Mouse (Mus musculus): Measurements from ENCODE around the gene Cltc.

- TF ChIP-seq POLR2A (IDR thresholded peaks at IDR 0.05; ENCODE audit: insufficient read length, low read depth) (no peak), MAX (IDR thresholded peaks at IDR 0.05; ENCODE audit: low read depth) (no peak), TCF12 (IDR thresholded peaks at IDR 0.05; ENCODE audit: insufficient read depth, poor library complexity, severe bottlenecking) (no peak), POLR2AphosphoS2 (IDR thresholded peaks at IDR 0.05; ENCODE audit: insufficient read length, low read depth) (no peak), E2F4 (IDR thresholded peaks at IDR 0.05; ENCODE audit: insufficient read depth) (no peak), CEBPB (IDR thresholded peaks at IDR 0.05; ENCODE audit: insufficient read depth, poor library complexity, severe bottlenecking) (no peak), REST (IDR thresholded peaks at IDR 0.05; ENCODE audit: insufficient read depth, insufficient read length) (no peak), TCF3 (IDR thresholded peaks at IDR 0.05; ENCODE audit: insufficient read length, low read depth) (no peak), USF1 (IDR thresholded peaks at IDR 0.05; ENCODE audit: low read depth) (no peak), MYOD1 (IDR thresholded peaks at IDR 0.05; ENCODE audit: control insufficient read depth in 1 of 3, insufficient read length in 2 of 3, low read depth in 2 of 3) (no peak), MYOG (IDR thresholded peaks at IDR 0.05; ENCODE audit: control insufficient read depth in 1 of 3, insufficient read depth in 1 of 3, insufficient read length in 2 of 3, low read depth in 2 of 3) (no peak)
Observed at GRCm38 (mm10) chr11:86701151-86701550, 56.2 kb downstream of the Cltc start.

Measured in myocyte (in vitro differentiated cells).